Mouse (Mus musculus) lung, postnatal 4 days (tissue): Measurements from ENCODE around the gene Prkca.

Experiments
- DNase-seq, 2 experiments: peaks; one replicate each; pipeline ENCODE4 v3.0.0; 2021

Gene Prkca

DNA sequence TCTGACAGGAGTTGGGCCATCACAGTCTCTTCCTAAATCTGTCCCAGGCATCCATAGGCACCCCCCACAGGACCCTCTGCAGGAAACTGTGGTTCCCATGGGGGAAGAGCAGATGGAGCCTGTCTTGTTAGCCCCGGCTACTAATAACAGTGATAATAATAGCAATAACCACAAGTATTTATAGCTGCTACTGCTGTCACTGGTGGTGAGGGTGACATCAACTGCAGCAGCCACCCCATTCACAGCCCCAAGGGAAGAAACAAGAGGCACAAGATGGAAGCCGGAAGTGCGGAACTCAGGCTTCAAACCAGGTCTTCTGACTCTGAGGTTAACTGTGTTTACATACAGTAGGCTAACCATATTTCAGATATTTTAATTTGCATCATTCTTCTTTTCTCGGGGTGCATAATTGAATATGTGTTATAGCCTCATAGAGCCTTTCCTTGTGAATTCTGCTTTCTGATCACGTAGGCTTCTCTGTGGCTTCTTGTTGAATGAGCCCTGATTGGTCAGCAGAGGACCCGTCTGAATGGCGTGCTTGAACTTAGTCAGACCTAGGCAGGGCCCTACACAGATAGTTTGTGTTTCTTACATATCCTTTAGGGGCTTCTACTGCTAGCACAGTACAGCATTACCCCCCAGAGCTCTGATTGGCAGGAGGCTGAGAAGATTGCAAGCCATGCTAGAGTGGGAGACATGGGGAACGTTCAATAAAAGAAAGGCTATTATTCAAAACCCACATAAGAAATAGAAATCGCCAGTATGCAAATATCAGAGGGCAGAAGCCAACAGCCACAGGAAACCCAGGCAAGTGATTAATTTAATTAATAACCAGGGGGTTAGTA, 189.5 kb downstream of the Prkca start:
- DNase-seq = no peak

DNA sequence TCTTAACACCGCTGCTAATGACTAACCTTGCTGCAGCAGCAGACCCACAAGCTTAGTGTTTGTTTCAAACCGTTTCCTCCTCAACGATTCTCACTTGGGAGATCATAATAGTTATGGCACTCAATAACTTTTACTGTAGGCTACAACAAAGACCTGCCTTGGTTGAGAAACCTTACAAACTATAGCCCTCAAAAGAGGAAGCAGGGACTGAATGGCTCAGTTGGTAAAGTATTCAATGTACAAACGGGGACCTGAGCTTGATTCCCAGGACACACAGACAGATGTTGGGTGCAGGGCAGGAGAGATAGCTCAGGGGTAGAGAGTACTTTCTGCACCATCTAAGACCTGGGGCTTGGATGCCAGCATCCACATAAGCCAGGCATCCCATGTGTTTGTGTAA, 191.1 kb downstream of the Prkca start:
- DNase-seq = no peak

DNA sequence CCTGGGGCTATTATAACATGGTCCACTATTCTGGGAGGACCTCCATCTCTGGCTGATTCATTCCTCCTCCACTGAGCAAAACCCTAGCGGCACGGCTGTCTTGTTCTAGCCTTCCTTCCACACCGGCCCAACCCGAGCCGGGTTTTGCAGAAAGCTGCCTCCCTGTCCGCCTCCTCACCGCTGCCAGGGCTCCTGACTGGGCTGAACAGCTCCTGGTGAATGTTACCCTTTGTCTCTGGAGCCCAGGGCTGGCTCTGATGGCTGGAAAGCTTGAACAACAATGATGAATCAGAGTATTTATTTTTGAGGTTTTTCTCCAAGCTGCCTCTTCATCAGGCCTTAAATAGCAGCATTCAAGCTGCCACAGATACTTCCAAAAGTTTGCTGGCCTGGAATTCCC, 193.3 kb downstream of the Prkca start:
- peak in 1 of 2 experiments; percentile 38 for DNase-seq

DNA sequence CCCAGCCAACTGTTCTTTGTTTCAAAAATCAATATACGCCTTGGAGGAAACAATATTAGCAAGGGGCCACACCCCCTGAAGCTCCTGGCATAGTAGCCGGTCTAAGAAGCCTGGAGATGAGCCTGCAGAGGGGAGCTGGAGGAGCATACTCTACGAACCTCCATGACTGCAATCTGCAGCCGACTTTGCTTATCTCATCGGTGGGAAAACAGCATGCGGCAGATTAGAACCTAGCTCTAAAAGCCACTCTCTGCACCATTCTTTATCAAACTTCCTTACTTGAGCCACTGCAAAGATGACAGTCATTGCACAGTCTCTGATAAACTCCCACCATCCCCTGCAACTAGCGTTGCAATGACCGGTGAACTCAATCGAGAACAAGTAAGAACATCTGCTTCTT, 194.5 kb downstream of the Prkca start:
- DNase-seq = no peak

- no peak for DNase-seq
Observed at GRCm38 (mm10) chr11:108148491-108148890, 195.2 kb downstream of the Prkca start.

DNA sequence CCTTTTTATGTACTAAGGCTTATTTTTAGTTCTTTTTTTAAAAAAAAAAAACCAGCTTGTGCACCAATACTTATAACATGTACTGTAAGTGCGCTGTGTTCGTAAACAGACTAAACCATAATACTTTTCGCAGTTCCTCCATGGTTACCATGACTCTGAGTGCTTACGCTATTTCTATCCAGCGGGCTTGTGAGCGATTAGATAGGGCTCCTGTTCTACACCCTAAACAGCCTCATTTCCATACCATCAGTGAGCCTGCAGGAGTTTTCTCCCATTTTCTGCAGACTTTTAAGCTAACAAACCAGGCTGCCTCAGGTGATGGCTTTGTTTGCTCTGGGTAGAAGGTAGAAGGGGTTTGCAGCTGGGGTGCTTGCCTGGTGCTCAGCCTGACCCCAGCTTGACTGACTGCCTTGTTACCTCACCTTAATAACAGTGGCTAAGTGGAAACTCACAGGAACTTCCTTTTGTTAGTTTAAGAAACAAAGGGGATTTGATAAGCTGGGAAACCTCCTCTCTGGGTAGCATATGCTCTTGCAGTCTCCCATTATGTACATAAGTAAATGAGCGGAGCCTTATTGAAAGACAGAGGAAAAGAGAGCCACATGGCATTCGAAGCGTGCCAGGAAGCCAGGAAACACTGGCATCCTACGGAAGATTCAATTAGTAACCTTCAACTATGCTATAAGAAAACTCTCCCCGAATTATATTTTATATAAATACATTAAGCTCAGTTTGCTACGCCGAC, 197.8 kb downstream of the Prkca start:
- DNase-seq = no peak

- no peak for DNase-seq
Observed at GRCm38 (mm10) chr11:108145128-108145527, 198.6 kb downstream of the Prkca start.

- DNase-seq = no peak
Observed at GRCm38 (mm10) chr11:108143739-108144138, 200.0 kb downstream of the Prkca start.

- DNase-seq = peak; percentile 77 to 89
Observed at GRCm38 (mm10) chr11:108140028-108140427, 203.7 kb downstream of the Prkca start.

DNA sequence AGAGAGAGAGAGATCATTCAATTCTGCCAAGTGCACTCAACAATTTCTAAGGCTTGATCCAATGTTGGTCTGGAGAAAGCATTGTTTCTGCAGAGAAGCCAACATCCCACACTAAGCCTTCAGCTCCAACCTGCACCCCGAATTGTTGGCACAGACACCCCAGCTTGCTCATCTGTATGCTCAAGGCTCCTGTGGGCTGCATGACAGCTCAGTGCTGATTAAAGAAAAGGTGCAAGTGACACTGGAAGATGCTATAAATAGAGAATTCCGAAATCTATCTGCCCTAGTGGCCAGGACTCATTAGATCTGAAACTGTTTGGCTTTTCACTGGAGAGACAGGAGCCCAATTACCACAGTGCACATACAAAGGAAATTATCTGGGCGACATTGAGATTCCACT, 207.4 kb downstream of the Prkca start:
- DNase-seq = no peak

DNA sequence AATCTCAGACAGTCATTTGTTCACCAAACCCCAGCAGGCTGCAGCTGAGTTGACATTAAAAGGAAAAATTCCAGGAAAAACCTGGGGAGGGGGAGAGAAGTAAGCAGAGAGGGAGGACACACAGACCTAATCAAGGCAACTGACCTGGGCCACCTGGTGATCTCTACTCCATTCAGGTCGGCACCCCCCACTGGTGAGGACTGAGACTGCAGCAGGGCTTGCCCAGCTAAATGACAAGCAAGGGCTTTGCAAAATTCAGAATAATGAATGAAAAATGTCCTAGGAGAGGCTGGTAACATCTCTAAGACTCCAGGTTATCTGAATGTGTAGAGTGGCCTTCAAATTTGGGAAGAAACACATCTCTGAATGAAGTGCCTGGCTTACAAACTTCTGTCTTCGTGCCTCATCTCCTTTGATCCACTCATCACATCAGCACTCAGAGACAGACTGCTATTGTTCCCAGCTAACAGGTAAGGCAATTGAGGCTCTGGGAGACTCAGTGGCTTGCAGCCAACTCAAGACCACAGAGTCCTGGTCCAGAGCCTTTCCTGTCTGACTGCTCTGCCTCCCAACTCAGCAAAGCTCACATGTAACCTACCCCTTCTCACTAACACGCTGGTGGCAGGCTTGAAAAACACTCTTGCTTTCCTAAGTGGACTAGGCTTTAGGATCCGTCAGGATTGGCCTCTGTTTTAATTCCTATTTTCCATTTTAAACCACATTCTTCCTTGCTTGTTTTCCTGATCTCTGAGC, 208.1 kb downstream of the Prkca start:
- DNase-seq = no peak

DNA sequence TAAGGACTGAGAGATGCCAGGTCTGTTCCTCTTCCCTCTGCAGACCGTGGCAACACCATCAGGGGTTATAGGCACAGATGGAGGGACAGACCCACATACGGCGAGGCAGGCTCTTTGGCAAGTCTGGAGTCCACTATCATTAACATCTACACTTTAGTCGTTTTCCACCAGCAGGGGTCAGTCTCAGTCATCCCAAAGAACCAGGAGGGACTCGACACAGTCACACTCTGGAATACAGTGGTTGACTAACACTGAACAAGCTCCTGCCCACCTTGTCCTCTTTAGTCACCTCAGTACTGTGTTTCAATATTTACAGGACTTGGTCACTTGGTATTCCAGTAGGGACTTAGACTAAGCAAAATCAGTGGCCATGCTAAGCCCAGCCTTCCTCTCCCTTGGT, 215.1 kb downstream of the Prkca start:
- DNase-seq = peak in 1 of 2 experiments; percentile 75

- no peak for DNase-seq
Observed at GRCm38 (mm10) chr11:108127908-108128307, 215.8 kb downstream of the Prkca start.

- DNase-seq = no peak
Observed at GRCm38 (mm10) chr11:108122486-108122885, 221.2 kb downstream of the Prkca start.

- DNase-seq = no peak
Observed at GRCm38 (mm10) chr11:108120708-108121107, 223.0 kb downstream of the Prkca start.

- DNase-seq = no peak
Observed at GRCm38 (mm10) chr11:108119785-108120184, 223.9 kb downstream of the Prkca start.

- DNase-seq = peak; percentile 22 to 77
Observed at GRCm38 (mm10) chr11:108118814-108119213, 224.9 kb downstream of the Prkca start.

- no peak for DNase-seq
Observed at GRCm38 (mm10) chr11:108118221-108118620, 225.5 kb downstream of the Prkca start.

GRCm38 (mm10) chr11:108117360-108118050, 226.2 kb downstream of the Prkca start:
- peak; percentile 56 to 78 for DNase-seq

DNA sequence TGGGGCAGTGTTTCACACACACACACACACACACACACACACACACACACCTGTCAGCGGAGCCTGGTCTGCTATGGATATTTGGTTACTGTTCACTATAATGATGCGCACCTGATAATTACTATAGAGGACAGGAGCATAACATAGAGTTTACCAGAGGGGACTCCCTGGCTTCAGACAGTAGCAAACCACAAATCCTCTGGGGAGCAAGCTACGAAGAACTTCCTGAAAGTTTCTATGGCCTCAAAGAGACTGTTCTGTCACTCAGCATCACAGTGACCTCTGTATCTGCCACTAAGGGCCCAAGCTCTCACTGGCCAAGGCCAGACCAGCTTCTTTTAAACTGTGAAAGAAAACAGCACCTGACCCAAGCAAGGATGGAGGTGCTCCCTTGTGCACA, 229.6 kb downstream of the Prkca start:
- DNase-seq = no peak

DNA sequence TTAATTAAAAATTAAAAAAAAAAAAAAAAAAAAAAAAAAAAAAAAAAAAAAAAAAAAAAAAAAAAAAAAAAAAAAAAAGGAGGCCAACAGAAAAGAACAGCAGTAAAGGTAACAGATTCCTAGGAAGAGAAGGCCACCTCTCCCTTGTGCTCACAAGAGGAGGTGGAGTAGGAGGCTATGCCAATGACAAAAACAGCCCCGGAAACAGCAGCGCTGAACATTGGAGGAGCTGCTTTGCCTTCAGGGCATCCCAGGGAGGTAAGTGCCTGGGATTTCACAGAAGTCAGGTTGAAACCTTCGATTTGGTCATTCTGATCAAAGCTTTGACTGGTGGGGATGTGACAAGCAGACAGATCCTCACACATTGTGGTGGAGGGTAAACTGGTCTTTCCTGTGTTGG, 231.3 kb downstream of the Prkca start:
- no peak for DNase-seq

GRCm38 (mm10) chr11:108104085-108104484, 239.6 kb downstream of the Prkca start:
- no peak for DNase-seq
